Mouse (Mus musculus): ENCODE measurements around the gene Npw. TPM values are rescaled to one million over a fixed set of nuclear protein-coding genes. Genes with fewer than 3 reads are reported as not detected.
A peak's percentile ranks its signal among the peaks of the same experiment; 100 is the strongest.

Gene Npw
- polyA plus RNA-seq, 1 experiment: 0.19 TPM

DNA sequence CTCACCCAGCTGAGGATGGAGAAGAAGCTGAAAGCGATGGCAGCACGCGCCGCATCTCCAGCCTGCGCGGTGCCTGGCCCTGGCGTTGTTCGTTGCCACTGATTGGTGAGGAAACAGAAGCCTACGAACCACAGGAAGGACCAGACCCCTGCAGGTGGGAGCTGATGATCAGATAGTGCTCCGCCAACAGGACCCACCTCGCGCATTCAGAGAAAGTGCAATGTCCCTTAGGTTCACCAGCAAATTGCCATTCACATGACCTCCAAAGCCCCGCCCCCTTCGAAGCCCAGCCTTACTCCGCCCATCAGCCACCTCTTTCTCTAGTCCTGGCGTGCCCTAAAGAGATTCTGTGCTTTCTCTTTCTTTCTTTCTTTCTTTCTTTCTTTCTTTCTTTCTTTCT, 28.3 kb upstream of the Npw start:
- Histone ChIP-seq H3K27me3 (ENCODE audit: control insufficient read depth, insufficient read depth, low read length) (no peaks in the 10 kb centered on the region), H3K27ac (ENCODE audit: control insufficient read depth, insufficient read depth, low read depth, low read length) (no peak overlapping the region), H3K4me1 (ENCODE audit: control insufficient read depth, insufficient read depth, low read length) (peaks cover 23% of the 10 kb centered on the region), H3K4me3 (ENCODE audit: control insufficient read depth, low read depth, low read length) (peak overlapping the region; percentile 49; the same call in 1 of the 2 replicates), H3K36me3 (ENCODE audit: control insufficient read depth, insufficient read depth, low read length) (no peaks in the 10 kb centered on the region)
- TF ChIP-seq CTCF (IDR thresholded peaks at IDR 0.05; ENCODE audit: control insufficient read depth, insufficient read depth, insufficient replicate concordance, low read depth, low read length) (no peak), POLR2A (IDR thresholded peaks at IDR 0.05; ENCODE audit: control insufficient read depth, low read depth, low read length) (no peak)

DNA sequence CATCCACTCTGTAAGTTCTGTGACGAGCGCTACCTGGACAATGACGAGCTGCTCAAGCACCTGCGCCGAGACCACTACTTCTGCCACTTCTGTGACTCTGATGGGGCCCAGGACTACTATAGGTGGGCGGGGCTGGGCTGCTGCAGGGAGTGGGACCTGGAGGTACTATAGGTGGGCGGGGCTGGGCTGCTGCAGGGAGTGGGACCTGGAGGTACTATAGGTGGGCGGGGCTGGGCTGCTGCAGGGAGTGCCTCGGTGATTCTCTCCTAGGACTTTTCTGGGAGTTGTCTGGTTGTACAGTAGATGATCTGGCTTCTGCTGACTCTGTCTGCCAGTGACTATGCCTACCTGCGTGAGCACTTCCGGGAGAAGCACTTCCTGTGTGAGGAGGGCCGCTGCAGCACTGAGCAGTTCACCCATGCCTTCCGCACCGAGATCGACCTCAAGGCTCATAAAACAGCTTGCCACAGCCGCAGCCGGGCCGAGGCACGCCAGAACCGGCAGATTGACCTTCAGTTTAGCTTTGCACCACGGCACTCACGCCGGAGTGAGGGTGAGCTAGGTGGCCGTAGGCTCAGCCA, 19.3 kb upstream of the Npw start:
- Histone ChIP-seq H3K27me3 (ENCODE audit: control insufficient read depth, insufficient read depth, low read length) (no peaks in the 10 kb centered on the region), H3K27ac (ENCODE audit: control insufficient read depth, insufficient read depth, low read depth, low read length) (no peak overlapping the region), H3K4me1 (ENCODE audit: control insufficient read depth, insufficient read depth, low read length) (peaks cover 4% of the 10 kb centered on the region), H3K36me3 (ENCODE audit: control insufficient read depth, insufficient read depth, low read length) (no peaks in the 10 kb centered on the region; the same call in none of the 2 replicates), H3K4me3 (ENCODE audit: control insufficient read depth, low read depth, low read length) (no peak overlapping the region)
- TF ChIP-seq CTCF (IDR thresholded peaks at IDR 0.05; ENCODE audit: control insufficient read depth, insufficient read depth, insufficient replicate concordance, low read depth, low read length): no peak
- TF ChIP-seq POLR2A (IDR thresholded peaks at IDR 0.05; ENCODE audit: control insufficient read depth, low read depth, low read length): no peak

DNA sequence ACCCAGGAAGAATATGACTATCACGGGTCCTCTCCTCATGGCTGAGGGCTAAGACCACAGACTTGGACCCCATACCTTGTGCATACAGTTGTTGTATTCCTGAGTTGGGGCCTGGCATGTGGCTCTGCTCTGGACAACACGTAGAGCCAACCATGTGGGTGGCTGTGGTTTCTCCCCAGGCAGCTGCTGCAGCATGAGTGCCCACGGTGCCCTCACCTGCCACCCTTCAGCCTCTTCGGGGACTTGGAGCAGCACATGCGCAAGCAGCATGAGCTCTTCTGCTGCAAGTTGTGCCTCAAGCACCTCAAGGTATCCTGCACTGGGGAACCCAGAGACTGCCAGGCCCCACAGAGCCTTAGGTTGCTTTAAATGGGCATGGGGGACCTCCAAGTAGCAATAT, 18.6 kb upstream of the Npw start:
- TF ChIP-seq CTCF (IDR thresholded peaks at IDR 0.05; ENCODE audit: control insufficient read depth, insufficient read depth, insufficient replicate concordance, low read depth, low read length) (no peak), POLR2A (IDR thresholded peaks at IDR 0.05; ENCODE audit: control insufficient read depth, low read depth, low read length) (no peak)
- Histone ChIP-seq H3K4me1 (ENCODE audit: control insufficient read depth, insufficient read depth, low read length) (peaks cover 4% of the 10 kb centered on the region), H3K27ac (ENCODE audit: control insufficient read depth, insufficient read depth, low read depth, low read length) (no peak overlapping the region), H3K27me3 (ENCODE audit: control insufficient read depth, insufficient read depth, low read length) (no peaks in the 10 kb centered on the region), H3K36me3 (ENCODE audit: control insufficient read depth, insufficient read depth, low read length) (no peaks in the 10 kb centered on the region; the same call in none of the 2 replicates), H3K4me3 (ENCODE audit: control insufficient read depth, low read depth, low read length) (no peak overlapping the region)

DNA sequence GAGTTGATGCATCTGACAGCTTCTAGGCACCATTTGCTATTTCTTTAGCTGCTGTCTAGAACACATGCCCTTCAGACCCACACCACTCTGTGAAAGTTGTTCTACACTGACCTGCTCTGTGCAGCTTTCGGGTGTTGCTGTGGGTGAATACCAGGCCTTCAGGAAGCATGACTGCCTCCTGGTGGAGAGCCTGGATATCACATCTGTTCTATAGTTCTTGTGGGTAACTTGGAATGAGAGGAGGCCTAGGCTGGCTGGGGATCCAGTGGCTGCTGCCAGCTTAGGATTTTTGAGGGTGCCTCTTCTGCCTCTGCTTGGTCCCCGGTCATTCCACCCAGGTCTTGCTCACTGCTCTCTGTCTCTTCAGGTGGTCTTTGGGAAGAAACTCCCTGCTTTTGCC, 17.9 kb upstream of the Npw start:
- no peaks in the 10 kb centered on the region for H3K27me3 ChIP-seq (ENCODE audit: control insufficient read depth, insufficient read depth, low read length)
- peaks cover 4% of the 10 kb centered on the region for H3K4me1 ChIP-seq (ENCODE audit: control insufficient read depth, insufficient read depth, low read length)
- H3K36me3 ChIP-seq (ENCODE audit: control insufficient read depth, insufficient read depth, low read length): no peaks in the 10 kb centered on the region; the same call in 1 of the 2 replicates
- TF ChIP-seq POLR2A (IDR thresholded peaks at IDR 0.05; ENCODE audit: control insufficient read depth, low read depth, low read length) (no peak), CTCF (IDR thresholded peaks at IDR 0.05; ENCODE audit: control insufficient read depth, insufficient read depth, insufficient replicate concordance, low read depth, low read length) (peak; percentile 46; the same call in 1 of the 2 replicates)
- no peak overlapping the region for H3K27ac ChIP-seq (ENCODE audit: control insufficient read depth, insufficient read depth, low read depth, low read length)
- H3K4me3 ChIP-seq (ENCODE audit: control insufficient read depth, low read depth, low read length): no peak overlapping the region

DNA sequence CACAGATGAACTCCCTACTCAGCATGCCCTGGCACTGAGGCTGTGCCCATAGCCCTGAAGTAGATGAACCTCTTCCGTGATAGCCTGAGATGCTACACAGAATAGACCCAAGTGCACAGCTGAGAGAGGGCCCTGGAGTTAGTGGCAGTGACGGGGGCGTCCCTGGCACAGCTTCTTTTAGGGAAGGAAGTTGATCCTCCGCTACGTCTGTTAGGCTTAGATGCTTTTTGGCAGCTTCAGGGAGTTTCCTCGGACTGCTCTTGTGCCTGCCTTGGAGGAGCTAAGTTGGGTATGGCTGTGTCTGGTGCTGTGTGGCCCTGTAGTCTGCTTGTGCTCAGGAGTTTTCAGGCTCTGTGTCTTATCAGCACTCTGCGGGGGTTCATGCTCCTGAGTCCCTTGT, 16.0 kb upstream of the Npw start:
- Histone ChIP-seq H3K27me3 (ENCODE audit: control insufficient read depth, insufficient read depth, low read length) (no peaks in the 10 kb centered on the region), H3K4me1 (ENCODE audit: control insufficient read depth, insufficient read depth, low read length) (peaks cover 4% of the 10 kb centered on the region), H3K27ac (ENCODE audit: control insufficient read depth, insufficient read depth, low read depth, low read length) (no peak overlapping the region), H3K4me3 (ENCODE audit: control insufficient read depth, low read depth, low read length) (no peak overlapping the region), H3K36me3 (ENCODE audit: control insufficient read depth, insufficient read depth, low read length) (no peaks in the 10 kb centered on the region; the same call in 1 of the 2 replicates)
- TF ChIP-seq POLR2A (IDR thresholded peaks at IDR 0.05; ENCODE audit: control insufficient read depth, low read depth, low read length) (no peak), CTCF (IDR thresholded peaks at IDR 0.05; ENCODE audit: control insufficient read depth, insufficient read depth, insufficient replicate concordance, low read depth, low read length) (no peak)

DNA sequence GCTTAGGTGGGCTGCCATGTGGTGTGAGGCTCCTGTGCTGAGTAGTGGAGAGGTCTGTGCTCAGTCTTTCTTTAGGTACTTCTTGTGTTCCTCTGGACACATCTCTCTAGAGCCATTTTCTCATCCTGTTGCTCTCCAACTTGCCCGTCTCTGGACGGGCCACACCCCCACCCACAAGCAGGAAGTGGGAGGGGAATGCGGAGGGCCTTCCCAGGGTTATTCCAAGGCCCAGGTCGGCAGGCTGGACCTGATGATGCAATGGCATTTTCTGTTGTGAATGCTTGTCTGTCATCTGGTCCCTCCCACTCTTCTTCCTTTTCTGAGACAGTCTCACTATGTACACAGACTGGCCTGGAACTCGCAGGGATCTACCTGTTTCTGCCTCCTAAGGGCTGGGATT, 13.9 kb upstream of the Npw start:
- H3K4me3 ChIP-seq (ENCODE audit: control insufficient read depth, low read depth, low read length): no peak overlapping the region

DNA sequence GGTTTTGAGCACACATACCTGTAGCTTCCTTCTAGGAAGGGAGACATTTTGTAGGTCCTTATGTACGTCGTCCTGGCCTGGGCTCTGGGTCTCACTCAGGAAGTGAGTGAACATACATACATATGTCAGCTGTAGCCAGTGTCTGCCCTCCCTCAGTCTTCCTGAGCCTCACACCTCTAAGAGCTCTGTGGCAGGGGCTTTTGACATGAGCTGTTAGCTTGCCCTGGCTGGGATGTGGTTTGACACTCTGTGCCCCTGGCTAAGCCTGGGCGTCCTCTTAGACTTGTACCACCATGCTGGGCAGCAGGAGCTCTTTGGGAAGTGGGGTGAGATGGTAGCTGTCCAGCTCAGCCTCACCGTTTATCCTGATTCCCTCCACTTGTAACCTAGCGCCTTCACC, 13.1 kb upstream of the Npw start:
- H3K36me3 ChIP-seq (ENCODE audit: control insufficient read depth, insufficient read depth, low read length): no peaks in the 10 kb centered on the region
- no peaks in the 10 kb centered on the region for H3K27me3 ChIP-seq (ENCODE audit: control insufficient read depth, insufficient read depth, low read length)
- no peak overlapping the region for H3K4me3 ChIP-seq (ENCODE audit: control insufficient read depth, low read depth, low read length)
- TF ChIP-seq POLR2A (IDR thresholded peaks at IDR 0.05; ENCODE audit: control insufficient read depth, low read depth, low read length) (no peak), CTCF (IDR thresholded peaks at IDR 0.05; ENCODE audit: control insufficient read depth, insufficient read depth, insufficient replicate concordance, low read depth, low read length) (no peak)
- peaks cover 7% of the 10 kb centered on the region for H3K4me1 ChIP-seq (ENCODE audit: control insufficient read depth, insufficient read depth, low read length)
- H3K27ac ChIP-seq (ENCODE audit: control insufficient read depth, insufficient read depth, low read depth, low read length): no peak overlapping the region

More for the DNA sequence above, 13.9 kb upstream of the Npw start:
- H3K36me3 ChIP-seq (ENCODE audit: control insufficient read depth, insufficient read depth, low read length): no peaks in the 10 kb centered on the region
- peaks cover 7% of the 10 kb centered on the region for H3K4me1 ChIP-seq (ENCODE audit: control insufficient read depth, insufficient read depth, low read length)
- no peaks in the 10 kb centered on the region for H3K27me3 ChIP-seq (ENCODE audit: control insufficient read depth, insufficient read depth, low read length)
- TF ChIP-seq CTCF (IDR thresholded peaks at IDR 0.05; ENCODE audit: control insufficient read depth, insufficient read depth, insufficient replicate concordance, low read depth, low read length) (no peak), POLR2A (IDR thresholded peaks at IDR 0.05; ENCODE audit: control insufficient read depth, low read depth, low read length) (no peak)
- no peak overlapping the region for H3K27ac ChIP-seq (ENCODE audit: control insufficient read depth, insufficient read depth, low read depth, low read length)
